Mouse (Mus musculus) CH12.LX (cell line): Measurements from ENCODE around the gene Tut7. TPM values are rescaled to one million over a fixed set of nuclear protein-coding genes. Genes with fewer than 3 reads are reported as not detected.

Source experiments
- DNase-seq: peaks from one replicate; pipeline ENCODE4 v3.0.0-alpha.2; 2013; ENCODE audit errors: extremely low read depth
- H3K27ac ChIP-seq: 2 replicates; pipeline ENCODE4 v1.5.1; 2012; ENCODE audit warnings: low read depth, mild to moderate bottlenecking, control low read depth, moderate library complexity; ENCODE audit not compliant: insufficient read depth
- H3K27me3 ChIP-seq: replicated peaks from 2 replicates; pipeline ENCODE3; 2012; ENCODE audit warnings: inconsistent platforms
- H3K36me3 ChIP-seq, 2 experiments: replicated peaks in 1 of 2; 2 replicates each; pipeline versions ENCODE3 to v1.6.1; 2012; ENCODE audit warnings: inconsistent platforms in 1 of 2, low read length in 1 of 2, mild to moderate bottlenecking in 1 of 2, mixed read lengths in 1 of 2, moderate library complexity in 1 of 2; ENCODE audit not compliant: control insufficient read depth in 1 of 2, insufficient read depth in 1 of 2
- H3K4me1 ChIP-seq, 2 experiments: 2 replicates each; pipeline ENCODE4 v1.6.1; 2012; ENCODE audit warnings: inconsistent platforms in 1 of 2, moderate library complexity in 1 of 2; ENCODE audit not compliant: insufficient read depth in 2 of 2, control insufficient read depth in 1 of 2
- H3K4me2 ChIP-seq: 2 replicates; pipeline ENCODE4 v1.6.1; 2012; ENCODE audit warnings: low read depth, mild to moderate bottlenecking, control low read depth; ENCODE audit not compliant: poor library complexity, insufficient read depth, severe bottlenecking
- H3K4me3 ChIP-seq, 3 experiments: fragments of 150-350 bp in 1 of 3; sonication (generic) in 1 of 3; replicated peaks in 1 of 3; 2 replicates each; pipeline versions ENCODE3 to v1.5.1; 2011 to 2012; ENCODE audit warnings: low read depth in 2 of 3, low read length in 2 of 3, mild to moderate bottlenecking in 2 of 3, moderate library complexity in 2 of 3, control low read depth in 1 of 3, improper control_type of control experiment in 1 of 3, inconsistent platforms in 1 of 3, mixed read lengths in 1 of 3; ENCODE audit not compliant: poor library complexity in 1 of 3
- H3K79me2 ChIP-seq: replicated peaks from 2 replicates; pipeline ENCODE4 v1.6.1; 2012; ENCODE audit warnings: mild to moderate bottlenecking, moderate library complexity; ENCODE audit not compliant: control insufficient read depth, poor library complexity, insufficient read depth, severe bottlenecking; ENCODE audit errors: extremely low read depth
- H3K9ac ChIP-seq: 2 replicates; pipeline ENCODE4 v1.6.1; 2012; ENCODE audit warnings: low read depth, mild to moderate bottlenecking, control low read depth, moderate library complexity; ENCODE audit not compliant: insufficient read depth
- H3K9me3 ChIP-seq: replicated peaks from 2 replicates; pipeline ENCODE3; 2012; ENCODE audit warnings: low read length, inconsistent platforms, mixed read lengths
- CHD1 ChIP-seq: IDR thresholded peaks from 2 replicates; pipeline ENCODE4 v1.6.1; 2012; ENCODE audit warnings: low read depth, low read length, improper control_type of control experiment, inconsistent platforms
- CHD2 ChIP-seq: IDR thresholded peaks from 2 replicates; pipeline ENCODE4 v1.6.1; 2011; ENCODE audit warnings: low read length, improper control_type of control experiment
- CTCF ChIP-seq, 2 experiments: IDR thresholded peaks in 1 of 2; conservative IDR thresholded peaks in 1 of 2; 2 replicates each; pipeline ENCODE4 v1.5.1; 2011 to 2012; ENCODE audit warnings: low read depth in 2 of 2, low read length in 2 of 2, improper control_type of control experiment in 1 of 2, inconsistent platforms in 1 of 2, mild to moderate bottlenecking in 1 of 2, moderate library complexity in 1 of 2
- E2F4 ChIP-seq: IDR thresholded peaks from 2 replicates; pipeline ENCODE4 v1.6.1; 2011; ENCODE audit warnings: low read depth, low read length, improper control_type of control experiment; ENCODE audit not compliant: insufficient replicate concordance
- ELF1 ChIP-seq: IDR thresholded peaks from 2 replicates; pipeline ENCODE4 v1.6.1; 2014; ENCODE audit warnings: low read depth, mild to moderate bottlenecking, inconsistent platforms, low read length, improper control_type of control experiment
- EP300 ChIP-seq: IDR thresholded peaks from 2 replicates; pipeline ENCODE4 v1.6.1; 2011; ENCODE audit warnings: low read length, improper control_type of control experiment
- GABPA ChIP-seq: IDR thresholded peaks from 2 replicates; pipeline ENCODE4 v1.6.1; 2012; ENCODE audit warnings: low read depth, low read length, improper control_type of control experiment, inconsistent platforms; ENCODE audit not compliant: insufficient replicate concordance
- HCFC1 ChIP-seq: IDR thresholded peaks from 2 replicates; pipeline ENCODE4 v1.6.1; 2012; ENCODE audit warnings: low read depth, mild to moderate bottlenecking, inconsistent platforms, low read length, improper control_type of control experiment
- IRF4 ChIP-seq: IDR thresholded peaks from 2 replicates; pipeline ENCODE4 v1.6.1; 2014; ENCODE audit warnings: low read depth, mild to moderate bottlenecking, inconsistent platforms, low read length, improper control_type of control experiment
- JUND ChIP-seq: conservative IDR thresholded peaks from 2 replicates; pipeline ENCODE4 v1.6.1; 2011; ENCODE audit warnings: low read depth, low read length, improper control_type of control experiment
- KAT2A ChIP-seq: IDR thresholded peaks from 2 replicates; pipeline ENCODE4 v1.6.1; 2012; ENCODE audit warnings: low read length, improper control_type of control experiment, inconsistent platforms; ENCODE audit not compliant: insufficient replicate concordance
- MAFK ChIP-seq: IDR thresholded peaks from 2 replicates; pipeline ENCODE4 v1.6.1; 2011; ENCODE audit warnings: low read length, improper control_type of control experiment; ENCODE audit not compliant: insufficient replicate concordance
- MAX ChIP-seq: IDR thresholded peaks from 2 replicates; pipeline ENCODE4 v1.6.1; 2011; ENCODE audit warnings: low read length, improper control_type of control experiment
- MAZ ChIP-seq: IDR thresholded peaks from 2 replicates; pipeline ENCODE4 v1.6.1; 2012; ENCODE audit warnings: low read depth, mild to moderate bottlenecking, inconsistent platforms, low read length, improper control_type of control experiment, moderate library complexity
- MXI1 ChIP-seq: IDR thresholded peaks from 2 replicates; pipeline ENCODE4 v1.6.1; 2011; ENCODE audit warnings: mild to moderate bottlenecking, low read depth, low read length, improper control_type of control experiment
- MYC ChIP-seq: IDR thresholded peaks from 2 replicates; pipeline ENCODE4 v1.6.1; 2011; ENCODE audit warnings: low read depth, mild to moderate bottlenecking, improper control_type of control experiment, low read length
- PAX5 ChIP-seq: IDR thresholded peaks from 2 replicates; pipeline ENCODE4 v1.6.1; 2012; ENCODE audit warnings: low read length, inconsistent platforms, mixed read lengths
- POLR2A ChIP-seq: IDR thresholded peaks from 2 replicates; pipeline ENCODE4 v1.6.1; 2011; ENCODE audit warnings: low read depth, mild to moderate bottlenecking, improper control_type of control experiment, low read length
- POLR2AphosphoS2 ChIP-seq: IDR thresholded peaks from 2 replicates; pipeline ENCODE4 v1.6.1; 2011; ENCODE audit warnings: low read depth, low read length, improper control_type of control experiment
- RAD21 ChIP-seq: IDR thresholded peaks from 2 replicates; pipeline ENCODE4 v1.6.1; 2011; ENCODE audit warnings: low read depth, mild to moderate bottlenecking, low read length, improper control_type of control experiment, moderate library complexity
- SMC3 ChIP-seq: IDR thresholded peaks from 2 replicates; pipeline ENCODE4 v1.6.1; 2011; ENCODE audit warnings: low read depth, low read length, improper control_type of control experiment
- TBP ChIP-seq: conservative IDR thresholded peaks from 2 replicates; pipeline ENCODE4 v1.6.1; 2011; ENCODE audit warnings: low read depth, low read length, improper control_type of control experiment
- TCF12 ChIP-seq: IDR thresholded peaks from 2 replicates; pipeline ENCODE4 v1.6.1; 2014; ENCODE audit warnings: low read depth, mild to moderate bottlenecking, inconsistent platforms, low read length, improper control_type of control experiment
- USF1 ChIP-seq: IDR thresholded peaks from 2 replicates; pipeline ENCODE4 v1.6.1; 2014; ENCODE audit warnings: low read depth, mild to moderate bottlenecking, inconsistent platforms, low read length, improper control_type of control experiment
- ZNF384 ChIP-seq: IDR thresholded peaks from 2 replicates; pipeline ENCODE4 v1.6.1; 2012; ENCODE audit warnings: low read depth, low read length, improper control_type of control experiment, inconsistent platforms
- dilution Hi-C: fragments of 300-500 bp; cut with MboI; formaldehyde crosslinking; loops from 2 replicates; pipeline ENCODE4 v1.14.3; 2020; ENCODE audit warnings: low sequenced_read_pairs; ENCODE audit not compliant: extremely low pct_unique_long_range_greater_than_20kb, extremely low pct_ligation_motif_present
- in situ Hi-C: fragments of 300-500 bp; cut with MboI; formaldehyde crosslinking; loops from 3 replicates; pipeline ENCODE4 v1.14.3; 2019; ENCODE audit warnings: low sequenced_read_pairs, low pct_ligation_motif_present, low pct_unique_long_range_greater_than_20kb, mixed read lengths
- polyA plus RNA-seq: library from polyadenylated mRNA; unstranded; fragments of >175 nt; gene quantifications from 2 replicates; pipeline ENCODE4 v1.2.1, GENCODE M21; 2012; ENCODE audit warnings: low read depth; ENCODE audit not compliant: insufficient read length
- total RNA-seq, 2 experiments: library from RNA; depleted of rRNA; stranded (reverse); fragments of 300-350 nt in 1 of 2; fragments of >200 nt in 1 of 2; gene quantifications; 2 replicates each; pipeline ENCODE4 v1.2.3; 2012 to 2014

The Tut7 gene
- total and polyA plus RNA-seq, 3 experiments: 14.3 to 21.6 (median 17.9) TPM

GRCm38 (mm10) chr13:59856286-59857070, 33.5 kb upstream of the Tut7 start:
- Histone ChIP-seq H3K27ac (no peak overlapping the region), H3K36me3 (no peaks in the 10 kb centered on the region), H3K4me1 (no peaks in the 10 kb centered on the region)
- DNase-seq: peak; percentile 24
- TF ChIP-seq CHD2 (no peak), RAD21 (peak; percentile 61), E2F4 (no peak), KAT2A (no peak), MYC (no peak), CTCF (conservative IDR thresholded peaks at IDR 0.05 in 1 of 2, IDR thresholded peaks at IDR 0.05 in 1 of 2; ENCODE audit: low read depth in 2 of 2, low read length in 2 of 2) (peak; percentile 53 to 64; a peak in 3 of 4 replicates), CHD1 (no peak), POLR2A (no peak), PAX5 (no peak), SMC3 (peak; percentile 40; the same call in 1 of the 2 replicates), IRF4 (no peak), ZNF384 (no peak)
- TF ChIP-seq, all 38 proteins: peak for 3
- Histone ChIP-seq H3K79me2 (no peaks in the 10 kb centered on the region), H3K27me3 (peaks cover 6% of the 10 kb centered on the region), H3K9me3 (peaks cover 5% of the 10 kb centered on the region), H3K9ac (no peak overlapping the region), H3K4me2 (no peak overlapping the region), H3K4me3 (no peak overlapping the region)
- in situ Hi-C loops: no loop called here
- dilution Hi-C loops: no loop called here

GRCm38 (mm10) chr13:59853471-59853870, 30.5 kb upstream of the Tut7 start:
- Histone ChIP-seq H3K79me2 (no peaks in the 10 kb centered on the region), H3K27ac (no peak overlapping the region), H3K4me1 (no peaks in the 10 kb centered on the region), H3K4me3 (no peak overlapping the region), H3K9me3 (peaks cover 5% of the 10 kb centered on the region), H3K4me2 (no peak overlapping the region), H3K36me3 (no peaks in the 10 kb centered on the region), H3K27me3 (peaks cover 6% of the 10 kb centered on the region)
- dilution Hi-C loops: no loop called here
- in situ Hi-C loops: no loop called here
- DNase-seq: no peak
- TF ChIP-seq EP300 (no peak), MXI1 (no peak), MAX (no peak), MYC (no peak), KAT2A (no peak), RAD21 (no peak), TBP (no peak), HCFC1 (no peak), MAZ (no peak), MAFK (no peak), ELF1 (no peak), PAX5 (no peak), POLR2AphosphoS2 (no peak), GABPA (no peak), USF1 (no peak), JUND (no peak), TCF12 (no peak)
- TF ChIP-seq, all 38 proteins: peak for 0
- no peak overlapping the region for H3K9ac ChIP-seq
